ENCODE assay signal across 38 mouse cellular contexts in the genomic region with DNA sequence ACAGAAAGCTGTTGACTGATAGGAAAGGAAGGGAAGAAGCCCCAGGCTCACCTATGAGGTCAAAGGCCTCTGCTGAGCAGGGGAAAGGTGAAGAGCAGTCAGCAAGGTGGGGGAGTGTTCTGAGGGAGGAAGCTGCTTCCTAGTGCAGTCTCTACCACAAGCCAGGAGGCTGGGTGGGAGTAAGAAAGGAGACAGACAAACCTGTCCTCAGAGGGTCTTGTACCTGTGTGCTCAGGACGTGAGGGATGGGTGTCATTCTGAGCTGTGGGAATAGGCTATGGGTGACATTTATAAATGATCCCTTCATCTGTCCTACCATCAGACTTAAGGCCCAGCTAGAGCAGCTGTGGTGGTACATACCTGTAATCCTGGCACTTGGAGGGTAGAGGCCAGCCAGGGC. TPM values are rescaled to one million over a fixed set of nuclear protein-coding genes. Genes with fewer than 3 reads are reported as not detected.
"Had no signal": no experiment of that assay in that cellular context is flagged by ENCODE, and none has a peak within 500 bp of the region (broad histone marks: within the 10 kb centered on the region; RNA-seq: fewer than 3 reads in every experiment).

No protein-coding gene starts in this region.

- H3K4me3 ChIP-seq: heart, adult 2 months; heart, embryonic 12.5 days; hindbrain, embryonic 13.5 days; hindbrain, embryonic 15.5 days; intestine, embryonic 15.5 days; kidney, embryonic 15.5 days; limb, embryonic 13.5 days; limb, embryonic 15.5 days; liver, embryonic 13.5 days; liver, embryonic 15.5 days had no signal

- DNase-seq: gastrocnemius, postnatal 14 days; gastrocnemius, postnatal 36 days; heart, adult 2 months; heart, postnatal 10 days; kidney, adult 11 months; kidney, adult 2 months; kidney, adult 9 months; kidney, postnatal 14 days; kidney, postnatal 36 days; layer of hippocampus, adult 9-11 months; layer of hippocampus, postnatal 36 days; left cerebral cortex, postnatal 4 days; liver, embryonic 13.5 days had no signal

- H3K27me3 ChIP-seq: heart, embryonic 12.5 days; hindbrain, embryonic 13.5 days; hindbrain, embryonic 15.5 days; intestine, embryonic 15.5 days; kidney, embryonic 15.5 days; limb, embryonic 13.5 days; limb, embryonic 15.5 days; liver, embryonic 13.5 days had no signal

- H3K27ac ChIP-seq: heart, adult 2 months; hindbrain, embryonic 13.5 days; hindbrain, embryonic 15.5 days; hindbrain, postnatal 0 days; intestine, embryonic 15.5 days; kidney, embryonic 15.5 days; kidney, postnatal 0 days; limb, embryonic 13.5 days; limb, embryonic 15.5 days; liver, embryonic 13.5 days; liver, embryonic 15.5 days had no signal

- H3K4me2 ChIP-seq: heart, embryonic 12.5 days; hindbrain, embryonic 13.5 days; hindbrain, embryonic 15.5 days; intestine, embryonic 15.5 days; kidney, embryonic 15.5 days; limb, embryonic 13.5 days; limb, embryonic 15.5 days; liver, embryonic 11.5 days; liver, embryonic 13.5 days; liver, embryonic 15.5 days had no signal

- H3K4me1 ChIP-seq: intestine, embryonic 15.5 days had no signal

- H3K9me3 ChIP-seq: heart, embryonic 12.5 days; hindbrain, embryonic 13.5 days; hindbrain, embryonic 15.5 days; intestine, embryonic 15.5 days; kidney, embryonic 15.5 days; limb, embryonic 13.5 days; limb, embryonic 15.5 days; liver, embryonic 13.5 days; liver, embryonic 15.5 days had no signal

- H3K9ac ChIP-seq: heart, embryonic 12.5 days; hindbrain, embryonic 13.5 days; hindbrain, embryonic 15.5 days; intestine, embryonic 15.5 days; kidney, embryonic 15.5 days; limb, embryonic 13.5 days; limb, embryonic 15.5 days; liver, embryonic 13.5 days; liver, embryonic 15.5 days had no signal

- H3K36me3 ChIP-seq: heart, embryonic 12.5 days; hindbrain, embryonic 13.5 days; hindbrain, embryonic 15.5 days; intestine, embryonic 15.5 days; kidney, embryonic 15.5 days; limb, embryonic 13.5 days; limb, embryonic 15.5 days; liver, embryonic 13.5 days; liver, embryonic 15.5 days had no signal

- ATAC-seq: hindbrain, postnatal 0 days; intestine, embryonic 15.5 days had no signal

RNA-seq across cellular contexts. Expression of gene E030018B13Rik, which starts 53.6 kb away (rescaled TPM):
- total RNA-seq: gastrocnemius, adult 18-20 months; gastrocnemius, adult 8-10 months; gastrocnemius, postnatal 14 days; gastrocnemius, postnatal 36 days; heart, adult 2 months; heart, postnatal 10 days; heart, postnatal 25 days; hematopoietic stem cell, adult 5-6 weeks; hindbrain, postnatal 0 days; layer of hippocampus, adult 18-20 months; layer of hippocampus, adult 8-10 months; layer of hippocampus, postnatal 14 days; layer of hippocampus, postnatal 36 days; left cerebral cortex, adult 18-20 months; left cerebral cortex, adult 8-10 months; left cerebral cortex, postnatal 10 days; left cerebral cortex, postnatal 25 days; left cerebral cortex, postnatal 4 days had no signal
- polyA plus RNA-seq: heart, adult 2 months; heart, embryonic 12.5 days; heart, embryonic 14.5 days; hindbrain, embryonic 13.5 days; hindbrain, embryonic 15.5 days; hindbrain, postnatal 0 days; intestine, embryonic 15.5 days; kidney, adult 2 months; kidney, embryonic 15.5 days; kidney, postnatal 0 days; large intestine, adult 2 months; limb, embryonic 11.5 days; limb, embryonic 15.5 days; liver, embryonic 11.5 days; liver, embryonic 13.5 days; liver, embryonic 15.5 days had no signal
